Mouse (Mus musculus): ENCODE measurements around the gene Lrrc8d.

The Lrrc8d gene

GRCm38 (mm10) chr5:105776978-105777593 lies 77.3 kb downstream of the Lrrc8d start:
- no peak for DNase-seq

DNA sequence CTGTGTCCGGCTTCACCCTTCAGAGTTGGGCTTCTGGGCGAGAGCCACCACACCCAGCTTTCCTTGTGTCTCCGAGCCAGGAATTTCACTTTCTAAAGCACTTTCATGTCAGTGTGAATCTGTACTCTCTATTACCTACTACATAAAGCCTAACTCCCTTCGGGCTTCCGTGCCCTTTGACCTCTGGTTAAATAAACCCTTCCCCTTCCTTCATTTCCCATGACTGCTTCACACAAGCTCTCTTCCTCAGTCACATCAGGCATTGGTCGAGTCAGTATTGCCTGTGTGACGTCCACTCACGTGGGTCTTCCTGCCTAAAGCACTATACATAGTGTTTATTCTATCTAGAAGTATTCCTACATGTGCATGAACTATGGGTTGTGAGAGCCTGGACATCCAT lies 77.9 kb downstream of the Lrrc8d start:
- DNase-seq, result no peak

- DNase-seq, result no peak
Observed at GRCm38 (mm10) chr5:105778189-105778588, 78.4 kb downstream of the Lrrc8d start.

- DNase-seq, result no peak
Observed at GRCm38 (mm10) chr5:105778723-105779122, 79.0 kb downstream of the Lrrc8d start.

GRCm38 (mm10) chr5:105779331-105779730 lies 79.6 kb downstream of the Lrrc8d start:
- DNase-seq, result no peak

DNA sequence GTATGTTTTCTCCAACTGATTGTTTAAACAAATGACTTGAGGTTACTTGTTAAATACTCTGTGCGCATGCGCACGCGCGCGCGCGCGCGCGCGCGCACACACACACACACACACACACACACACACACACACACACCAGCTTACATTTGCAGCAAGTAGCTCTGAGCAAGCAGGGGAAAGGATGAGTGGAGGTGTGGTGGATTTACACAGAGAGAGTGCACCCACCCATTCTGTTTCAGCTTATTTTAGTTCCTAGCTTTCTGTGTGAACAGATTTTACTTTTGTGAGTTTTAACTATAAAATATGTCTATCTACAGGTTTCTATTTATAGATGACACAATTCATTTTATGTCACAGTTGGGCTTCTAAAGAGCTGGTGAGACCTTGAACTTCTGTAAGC lies 84.1 kb downstream of the Lrrc8d start:
- DNase-seq, result no peak

DNA sequence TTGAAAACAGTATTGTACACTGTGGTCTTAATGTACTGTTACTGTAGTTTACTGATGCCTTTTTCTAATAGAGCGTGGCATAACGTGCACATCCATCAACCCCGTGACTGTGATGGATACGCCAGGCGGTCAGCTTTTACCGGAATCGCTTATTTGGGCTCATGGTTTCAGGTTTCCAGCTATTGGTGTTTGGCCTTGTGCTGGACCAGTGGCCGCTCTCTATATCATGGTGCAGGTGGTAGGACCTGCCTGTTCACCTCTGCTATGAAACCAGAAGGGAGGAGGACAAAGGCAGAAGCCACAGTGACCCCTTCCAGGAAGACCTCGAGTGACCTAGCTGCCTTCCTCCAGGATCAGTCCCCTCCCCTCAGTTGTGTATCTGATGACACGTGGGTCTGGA lies 85.0 kb downstream of the Lrrc8d start:
- DNase-seq, result no peak

DNA sequence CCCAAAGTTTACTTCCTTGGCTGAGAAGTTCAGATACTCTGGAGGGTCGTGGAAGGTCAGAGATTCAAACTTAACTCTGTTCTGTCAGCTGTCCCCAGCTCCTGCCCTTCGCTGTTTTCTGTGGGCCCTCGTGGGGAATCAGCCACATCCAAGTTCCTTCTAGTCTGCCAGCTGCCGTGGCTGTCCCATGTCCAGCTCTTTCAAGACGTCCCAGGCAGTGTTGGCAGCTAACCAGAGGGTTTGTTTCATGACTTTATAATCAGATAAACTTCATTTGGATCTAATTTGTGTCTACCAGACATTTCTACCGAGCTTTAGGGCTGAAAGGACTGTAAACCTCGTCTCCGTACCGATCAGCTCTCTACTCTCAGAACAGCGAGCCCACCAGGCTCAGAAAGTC lies 87.8 kb downstream of the Lrrc8d start:
- peak in 1 of 2 experiments; percentile 19 for DNase-seq

GRCm38 (mm10) chr5:105789801-105790200 lies 90.0 kb downstream of the Lrrc8d start:
- peak in 1 of 2 experiments; percentile 19 for DNase-seq

- DNase-seq, result peak; percentile 48 to 54
Observed at GRCm38 (mm10) chr5:105792331-105792801, 92.6 kb downstream of the Lrrc8d start.

GRCm38 (mm10) chr5:105792853-105793547 lies 93.2 kb downstream of the Lrrc8d start:
- peak; percentile 69 to 74 for DNase-seq

DNA sequence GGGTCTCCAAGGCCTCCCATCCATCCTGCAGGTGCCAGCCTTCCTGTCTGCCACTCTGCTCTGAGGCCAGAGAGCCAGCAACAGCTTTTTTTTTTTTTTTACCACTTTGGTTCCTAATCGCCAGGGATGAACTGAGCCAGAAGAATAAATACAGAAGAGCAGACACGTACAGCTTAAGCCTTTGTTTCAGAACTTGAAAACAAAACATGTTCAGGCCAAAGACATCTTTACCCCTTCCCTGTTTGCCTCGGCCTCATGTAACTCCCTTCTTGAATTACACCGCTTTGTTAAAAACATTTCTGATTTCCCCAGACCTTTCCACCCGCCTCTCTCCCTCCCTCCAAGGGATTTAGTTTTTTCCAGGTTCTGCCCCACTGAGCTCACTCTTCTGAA lies 93.8 kb downstream of the Lrrc8d start:
- DNase-seq, result no peak

DNA sequence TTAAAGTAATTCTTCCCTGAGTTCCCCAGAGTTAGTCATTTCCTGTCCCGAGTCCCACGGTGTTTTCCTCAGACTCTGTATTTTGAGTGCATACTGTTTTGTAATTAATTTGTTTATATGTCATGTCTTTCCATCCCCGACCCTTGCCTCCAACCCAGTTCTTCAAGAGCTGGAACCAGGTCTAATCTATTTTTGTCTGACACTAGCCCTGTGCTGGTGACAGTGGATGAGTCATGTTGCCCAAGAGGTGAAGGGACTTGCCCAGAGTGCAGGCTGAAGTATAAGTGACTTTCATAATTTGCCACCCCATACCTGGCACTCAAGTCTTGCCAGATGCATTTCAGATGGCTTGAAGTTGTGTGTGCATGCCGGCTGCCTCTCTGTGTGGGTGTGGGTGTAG lies 98.7 kb downstream of the Lrrc8d start:
- no peak for DNase-seq

DNA sequence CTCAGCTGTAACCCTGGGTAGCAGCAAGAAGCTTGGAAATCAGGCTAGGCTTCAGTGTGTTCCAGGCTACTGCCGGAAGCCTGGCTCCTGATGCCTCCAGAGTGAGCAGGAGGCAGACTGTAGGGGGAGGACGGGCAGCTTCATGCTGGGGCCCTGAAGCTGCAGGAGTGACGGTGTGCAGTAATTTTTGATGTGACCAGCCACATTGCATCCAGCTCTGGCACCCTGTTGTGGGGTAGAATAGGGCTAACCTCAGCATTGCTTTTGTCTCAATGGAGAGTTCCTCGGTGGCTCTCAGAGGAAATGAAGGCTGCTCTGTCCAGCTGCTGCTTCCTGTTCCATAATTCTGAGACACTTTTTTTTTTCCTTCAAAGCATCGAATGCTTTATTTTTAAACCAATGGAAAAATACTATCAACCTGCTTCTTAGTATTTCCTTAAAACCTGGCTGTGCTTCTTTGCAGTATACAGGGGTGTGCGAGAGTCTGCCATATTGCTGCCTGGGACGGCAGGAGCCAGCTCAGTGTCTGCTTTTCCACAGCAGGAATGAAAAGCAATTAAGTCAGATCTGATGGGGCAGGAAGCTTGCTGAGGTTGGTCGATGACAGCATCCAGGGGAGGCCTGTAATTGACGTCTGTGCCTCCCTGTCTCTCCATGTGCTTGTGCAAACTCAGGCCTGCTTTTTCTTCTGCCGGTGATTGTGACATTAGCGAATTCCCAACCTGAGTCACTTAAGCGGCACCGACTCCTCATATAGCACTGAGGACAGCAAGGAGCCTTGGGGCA lies 100.3 kb downstream of the Lrrc8d start:
- DNase-seq, result no peak

GRCm38 (mm10) chr5:105801031-105801529 lies 101.3 kb downstream of the Lrrc8d start:
- no peak for DNase-seq

DNA sequence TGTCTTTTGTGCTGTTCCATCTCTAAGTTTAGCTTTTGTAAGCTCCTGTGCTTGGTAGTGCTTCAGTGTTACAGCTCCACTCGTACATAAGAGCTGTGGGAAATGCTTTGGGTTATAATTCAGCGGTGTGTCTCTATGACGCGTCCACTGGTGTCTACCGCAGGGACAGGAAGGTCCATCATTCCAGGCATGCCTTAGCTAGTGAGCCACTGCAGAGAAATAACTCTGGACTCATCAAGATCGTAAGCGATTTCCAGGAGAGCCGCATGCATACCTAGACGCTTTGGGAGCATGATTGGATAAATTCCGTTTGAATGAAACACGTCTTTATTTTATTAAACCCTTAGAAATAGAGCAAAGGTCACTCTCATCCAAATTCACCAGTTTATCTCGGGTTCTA lies 106.2 kb downstream of the Lrrc8d start:
- no peak for DNase-seq

- DNase-seq, result no peak
Observed at GRCm38 (mm10) chr5:105807461-105807860, 107.7 kb downstream of the Lrrc8d start.

- DNase-seq, result no peak
Observed at GRCm38 (mm10) chr5:105809056-105809455, 109.3 kb downstream of the Lrrc8d start.

GRCm38 (mm10) chr5:105813036-105813435 lies 113.3 kb downstream of the Lrrc8d start:
- DNase-seq, result no peak

DNA sequence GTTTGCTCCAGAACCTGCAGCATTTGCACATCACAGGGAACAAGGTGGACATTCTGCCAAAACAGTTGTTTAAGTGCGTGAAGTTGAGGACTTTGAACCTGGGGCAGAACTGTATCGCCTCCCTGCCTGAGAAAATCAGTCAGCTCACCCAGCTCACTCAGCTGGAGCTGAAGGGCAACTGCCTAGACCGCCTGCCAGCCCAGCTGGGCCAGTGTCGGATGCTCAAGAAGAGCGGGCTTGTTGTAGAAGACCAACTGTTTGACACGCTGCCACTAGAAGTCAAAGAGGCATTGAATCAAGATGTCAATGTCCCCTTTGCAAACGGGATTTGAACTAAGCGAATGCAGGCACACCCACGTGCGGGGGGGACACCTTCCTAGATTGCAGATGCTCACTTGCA lies 114.2 kb downstream of the Lrrc8d start:
- DNase-seq, result no peak

DNA sequence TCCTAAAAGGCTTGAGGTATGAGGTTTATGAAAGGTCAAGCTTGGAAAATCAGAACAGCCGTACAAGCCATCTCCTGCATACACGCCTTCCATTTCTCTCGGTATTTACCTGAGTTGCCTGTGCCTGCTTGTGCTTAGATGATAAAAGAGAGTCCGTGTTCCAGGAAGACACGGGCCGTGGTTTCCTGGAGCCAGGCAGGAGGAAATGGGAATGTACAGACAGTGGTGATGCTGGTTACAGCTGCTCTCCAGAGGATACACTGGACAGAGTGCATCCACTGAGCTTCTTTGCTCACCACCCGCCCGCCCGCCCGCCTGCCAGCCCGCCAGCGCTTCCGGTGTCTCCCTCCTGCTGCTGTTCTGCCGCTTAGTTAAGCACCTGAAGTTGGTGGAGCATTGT lies 116.3 kb downstream of the Lrrc8d start:
- no peak for DNase-seq

GRCm38 (mm10) chr5:105817248-105817976 lies 117.6 kb downstream of the Lrrc8d start:
- peak; percentile 67 to 74 for DNase-seq

DNA sequence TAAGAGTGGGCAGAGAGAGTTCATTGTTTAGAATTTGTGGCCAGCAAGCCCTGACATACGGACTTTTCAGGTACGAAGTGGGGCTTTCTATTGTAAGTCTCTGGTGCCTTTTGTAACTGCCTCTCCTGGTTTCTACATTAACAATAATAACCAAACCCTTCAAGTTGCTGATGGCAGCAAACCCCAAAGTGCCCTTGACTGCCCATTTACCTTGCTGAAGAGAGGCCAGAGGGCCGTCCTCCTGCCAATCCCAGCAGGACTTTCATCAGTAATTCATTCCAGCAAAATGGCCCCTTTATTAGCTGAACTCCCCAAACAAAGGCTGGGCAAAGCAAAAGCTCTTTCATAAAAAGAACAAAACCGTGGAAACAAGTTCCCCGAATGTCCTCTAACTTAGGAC lies 118.6 kb downstream of the Lrrc8d start:
- no peak for DNase-seq

All from cerebellum, postnatal 14 days (tissue).